Mouse (Mus musculus): Measurements from ENCODE around the gene Filip1l.

DNA sequence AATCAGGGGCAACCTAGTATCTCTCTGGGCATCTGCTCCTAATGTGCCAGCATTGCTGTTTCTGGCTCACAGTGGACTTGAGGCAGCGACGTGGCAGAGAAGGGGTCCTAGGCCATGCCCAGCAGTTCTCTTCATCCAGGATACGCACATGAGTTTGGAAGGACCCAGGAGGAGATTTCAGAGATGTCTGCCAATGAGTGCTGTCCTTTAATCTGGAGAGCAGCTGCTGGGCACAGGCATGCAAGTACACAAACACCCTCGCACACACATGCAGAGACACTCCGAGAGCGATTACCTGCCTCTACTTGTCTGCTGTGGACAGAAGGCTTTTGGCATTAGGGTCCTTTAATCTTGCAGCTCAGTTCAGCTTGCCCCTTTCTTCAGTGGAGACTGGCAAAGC lies at the start of gene Filip1l:
- TF ChIP-seq CTCF (IDR thresholded peaks at IDR 0.05; ENCODE audit: insufficient read depth, low read length) (no peak), POLR2A (IDR thresholded peaks at IDR 0.05; ENCODE audit: borderline replicate concordance, extremely low read depth, low read depth, low read length) (no peak)

Measured in lung, adult 2 months (tissue).